ENCODE assay signal across 8 mouse cellular contexts in the genomic region with DNA sequence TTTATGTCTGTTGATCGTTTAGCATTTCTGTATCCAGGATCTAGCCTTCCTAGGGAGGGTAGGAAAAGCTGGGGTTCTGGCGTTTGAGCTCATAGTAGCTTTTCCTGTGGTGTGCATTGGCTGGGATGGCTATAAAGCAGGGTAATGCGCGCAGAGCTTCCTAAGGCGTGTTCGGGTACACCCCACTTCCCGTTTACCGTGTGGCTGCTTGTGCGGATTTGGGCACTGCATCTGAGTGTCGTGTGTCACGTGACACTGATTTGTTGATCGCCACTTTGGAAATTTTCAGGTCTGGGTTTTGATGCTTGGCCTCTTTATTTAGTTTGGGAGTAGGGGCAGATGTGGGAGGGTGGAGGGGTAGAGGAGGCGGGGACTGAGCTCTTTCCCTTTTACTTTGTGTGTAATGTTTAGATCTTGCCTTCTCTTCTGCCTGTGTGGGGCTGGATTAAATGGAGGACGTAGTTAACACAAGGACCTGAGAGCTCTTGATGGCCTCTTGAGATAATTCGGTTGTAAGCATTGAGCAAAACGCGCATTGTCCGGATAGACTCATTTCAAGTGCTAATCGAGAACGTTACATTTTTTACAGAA.
DNase-seq lines count a peak whose midpoint lies in the region; ATAC-seq and TF ChIP-seq lines count a peak whose summit lies in the region.

No protein-coding gene starts in this region.

- H3K4me1 ChIP-seq in midbrain, embryonic 11.5 days (ENCODE audit: control insufficient read depth, insufficient read depth, low read length): peaks cover 13% of the 10 kb centered on the region
- no peaks in the 10 kb centered on the region for H3K4me1 ChIP-seq in midbrain, postnatal 0 days (ENCODE audit: insufficient read depth, low read length)
- peaks cover 53% of the 10 kb centered on the region for H3K4me1 ChIP-seq in hindbrain, embryonic 13.5 days (replicated peaks)
- H3K4me1 ChIP-seq in liver, embryonic 13.5 days (replicated peaks): no peaks in the 10 kb centered on the region; the same call in 1 of the 2 replicates
- H3K4me1 ChIP-seq in stomach, embryonic 16.5 days (ENCODE audit: control insufficient read depth, insufficient read depth, low read length): peaks cover 11% of the 10 kb centered on the region; the same call in 1 of the 2 replicates

- no peaks in the 10 kb centered on the region for H3K9me3 ChIP-seq in midbrain, embryonic 11.5 days (ENCODE audit: control insufficient read depth, low read length)
- no peaks in the 10 kb centered on the region for H3K9me3 ChIP-seq in midbrain, postnatal 0 days (ENCODE audit: low read length)
- no peaks in the 10 kb centered on the region for H3K9me3 ChIP-seq in hindbrain, embryonic 13.5 days
- no peaks in the 10 kb centered on the region for H3K9me3 ChIP-seq in liver, embryonic 13.5 days (replicated peaks)
- H3K9me3 ChIP-seq in stomach, embryonic 16.5 days (replicated peaks; ENCODE audit: control insufficient read depth, low read length): no peaks in the 10 kb centered on the region

- no peak overlapping the region for H3K4me2 ChIP-seq in midbrain, embryonic 11.5 days
- no peak overlapping the region for H3K4me2 ChIP-seq in midbrain, postnatal 0 days (ENCODE audit: low read depth, low read length, poor library complexity, severe bottlenecking)
- H3K4me2 ChIP-seq in hindbrain, embryonic 13.5 days: no peak overlapping the region
- H3K4me2 ChIP-seq in liver, embryonic 13.5 days: 0 out of 2 replicates have a peak overlapping the region, but pooled peaks have one; percentile 3
- peak overlapping the region; percentile 31 for H3K4me2 ChIP-seq in stomach, embryonic 16.5 days (ENCODE audit: low read depth, low read length)

- DNase-seq in midbrain, embryonic 11.5 days (ENCODE audit: low spot score, missing footprints): peak; percentile 89
- DNase-seq in midbrain, postnatal 0 days (ENCODE audit: low spot score): no peak
- DNase-seq in liver, embryonic 13.5 days: no peak
- no peak for DNase-seq in cerebellum, postnatal 14 days
- no peak for DNase-seq in cerebellum, postnatal 25 days
- DNase-seq in urinary bladder, postnatal 25 days (ENCODE audit: low spot score): no peak

- H3K36me3 ChIP-seq in midbrain, embryonic 11.5 days (ENCODE audit: control insufficient read depth, insufficient read depth, low read length): no peaks in the 10 kb centered on the region
- no peaks in the 10 kb centered on the region for H3K36me3 ChIP-seq in midbrain, postnatal 0 days (ENCODE audit: insufficient read depth, low read length)
- no peaks in the 10 kb centered on the region for H3K36me3 ChIP-seq in hindbrain, embryonic 13.5 days
- no peaks in the 10 kb centered on the region for H3K36me3 ChIP-seq in liver, embryonic 13.5 days
- no peaks in the 10 kb centered on the region for H3K36me3 ChIP-seq in stomach, embryonic 16.5 days (ENCODE audit: control insufficient read depth, insufficient read depth, low read length)

- no peak overlapping the region for H3K4me3 ChIP-seq in midbrain, embryonic 11.5 days (ENCODE audit: low read depth, low read length)
- no peak overlapping the region for H3K4me3 ChIP-seq in midbrain, postnatal 0 days (ENCODE audit: low read depth, low read length)
- no peak overlapping the region for H3K4me3 ChIP-seq in hindbrain, embryonic 13.5 days
- no peak overlapping the region for H3K4me3 ChIP-seq in liver, embryonic 13.5 days (replicated peaks)
- no peak overlapping the region; the same call in 1 of the 2 replicates for H3K4me3 ChIP-seq in stomach, embryonic 16.5 days (replicated peaks; ENCODE audit: low read length)

- H3K27me3 ChIP-seq in midbrain, embryonic 11.5 days (ENCODE audit: control insufficient read depth, insufficient read depth, low read length): no peaks in the 10 kb centered on the region
- H3K27me3 ChIP-seq in midbrain, postnatal 0 days (ENCODE audit: insufficient read depth, low read length): no peaks in the 10 kb centered on the region
- no peaks in the 10 kb centered on the region for H3K27me3 ChIP-seq in hindbrain, embryonic 13.5 days
- H3K27me3 ChIP-seq in liver, embryonic 13.5 days: no peaks in the 10 kb centered on the region
- no peaks in the 10 kb centered on the region for H3K27me3 ChIP-seq in stomach, embryonic 16.5 days (ENCODE audit: control insufficient read depth, insufficient read depth, low read length)

- no peak overlapping the region for H3K9ac ChIP-seq in midbrain, embryonic 11.5 days (ENCODE audit: low read length)
- H3K9ac ChIP-seq in midbrain, postnatal 0 days (replicated peaks; ENCODE audit: low read length, poor library complexity, severe bottlenecking): no peak overlapping the region
- H3K9ac ChIP-seq in hindbrain, embryonic 13.5 days: no peak overlapping the region
- no peak overlapping the region for H3K9ac ChIP-seq in liver, embryonic 13.5 days
- H3K9ac ChIP-seq in stomach, embryonic 16.5 days (ENCODE audit: low read length): 0 out of 2 replicates have a peak overlapping the region, but pooled peaks have one; percentile 21

- TF ChIP-seq CTCF in midbrain, postnatal 0 days (IDR thresholded peaks at IDR 0.05): no peak

- H3K27ac ChIP-seq in midbrain, embryonic 11.5 days (ENCODE audit: low read depth, low read length): 0 out of 2 replicates have a peak overlapping the region, but pooled peaks have one; percentile 22
- no peak overlapping the region for H3K27ac ChIP-seq in midbrain, postnatal 0 days (ENCODE audit: low read depth, low read length)
- H3K27ac ChIP-seq in hindbrain, embryonic 13.5 days: peak overlapping the region; percentile 62
- no peak overlapping the region for H3K27ac ChIP-seq in liver, embryonic 13.5 days
- H3K27ac ChIP-seq in stomach, embryonic 16.5 days (ENCODE audit: low read length): peak overlapping the region; percentile 62; the same call in 1 of the 2 replicates

- ATAC-seq in midbrain, embryonic 11.5 days (ENCODE audit: low FRiP score): no peak
- no peak for ATAC-seq in midbrain, postnatal 0 days (ENCODE audit: low FRiP score)
- no peak for ATAC-seq in hindbrain, embryonic 13.5 days (ENCODE audit: low FRiP score)
- ATAC-seq in liver, embryonic 13.5 days (ENCODE audit: low read depth): no peak
- no peak for ATAC-seq in stomach, embryonic 16.5 days (ENCODE audit: insufficient read depth, low FRiP score)

- 55% methylated on average over 20 of the region's 20 CpGs for WGBS in midbrain, embryonic 11.5 days
- WGBS in midbrain, postnatal 0 days: 56% methylated on average over 20 of the region's 20 CpGs
- 57% methylated on average over 20 of the region's 20 CpGs for WGBS in hindbrain, embryonic 13.5 days
- WGBS in liver, embryonic 13.5 days (ENCODE audit: insufficient replicate concordance): 30% methylated on average over 20 of the region's 20 CpGs
- 41% methylated on average over 20 of the region's 20 CpGs for WGBS in stomach, embryonic 16.5 days

Comparison
In these comparisons a context has a peak if more than half of its experiments do, and no peak if none do; other contexts are left out.
1. H3K27ac ChIP-seq: peak in midbrain, embryonic 11.5 days (single experiment), hindbrain, embryonic 13.5 days (single experiment) and stomach, embryonic 16.5 days (single experiment); none in midbrain, postnatal 0 days (single experiment) and liver, embryonic 13.5 days (single experiment).
2. H3K4me2 ChIP-seq: peak in liver, embryonic 13.5 days (single experiment) and stomach, embryonic 16.5 days (single experiment); none in midbrain, embryonic 11.5 days (single experiment), midbrain, postnatal 0 days (single experiment) and hindbrain, embryonic 13.5 days (single experiment).